Mouse (Mus musculus) lung, embryonic 15.5 days (tissue): Measurements from ENCODE around the gene Maz. TPM values are rescaled to one million over a fixed set of nuclear protein-coding genes. Genes with fewer than 3 reads are reported as not detected.

Experiments used
- ATAC-seq: fragments of 200-750 bp; cut with Nextera tagmentation; 2 replicates; pipeline ENCODE4 v1.8.0; 2017; ENCODE audit warnings: moderate number of reproducible peaks, borderline replicate concordance; ENCODE audit not compliant: low FRiP score, low TSS enrichment; ENCODE audit errors: extremely low read depth
- H3K27ac ChIP-seq: fragments of 300-500 bp; sonication (generic); 2 replicates; pipeline ENCODE4 v1.5.1; 2015; ENCODE audit warnings: moderate library complexity, mild to moderate bottlenecking, inconsistent platforms
- H3K27me3 ChIP-seq: fragments of 300-500 bp; sonication (generic); 2 replicates; pipeline ENCODE4 v1.6.1; 2015; ENCODE audit warnings: inconsistent platforms
- H3K36me3 ChIP-seq: fragments of 300-500 bp; sonication (generic); 2 replicates; pipeline ENCODE4 v1.6.1; 2015; ENCODE audit warnings: inconsistent platforms
- H3K4me1 ChIP-seq: fragments of 300-500 bp; sonication (generic); 2 replicates; pipeline ENCODE4 v1.6.1; 2015; ENCODE audit warnings: inconsistent platforms
- H3K4me2 ChIP-seq: fragments of 300-500 bp; sonication (generic); 2 replicates; pipeline ENCODE4 v1.6.1; 2015; ENCODE audit warnings: inconsistent platforms, mild to moderate bottlenecking, moderate library complexity
- H3K4me3 ChIP-seq: fragments of 300-500 bp; sonication (generic); 2 replicates; pipeline ENCODE4 v1.5.1; 2015; ENCODE audit warnings: mild to moderate bottlenecking, inconsistent platforms
- H3K9ac ChIP-seq: fragments of 300-500 bp; sonication (generic); 2 replicates; pipeline ENCODE4 v1.6.1; 2015; ENCODE audit warnings: inconsistent platforms
- H3K9me3 ChIP-seq: fragments of 300-500 bp; sonication (generic); 2 replicates; pipeline ENCODE4 v1.6.1; 2016; ENCODE audit warnings: inconsistent platforms
- WGBS: fragments of 180-500 bp; shearing (Covaris S2); methylation state at CpG from one replicate; pipeline ENCODE4 v1.1.7; 2015; 5-methylcytosine and 5-hydroxymethylcytosine counted together
- polyA plus RNA-seq: library from polyadenylated mRNA; unstranded; fragments of >200 nt; fragmentation: Nextera tagmentation; extraction: Ambion mirVana; gene quantifications from 2 replicates; pipeline ENCODE4 v1.2.1, GENCODE M21; 2015

Gene Maz
- polyA plus RNA-seq, 1 experiment from 2014 or later = 73.0 TPM

- Histone ChIP-seq H3K36me3 (no peaks in the 10 kb centered on the region), H3K4me2 (no peak overlapping the region), H3K9ac (no peak overlapping the region), H3K9me3 (no peaks in the 10 kb centered on the region), H3K4me3 (no peak overlapping the region), H3K27me3 (no peaks in the 10 kb centered on the region), H3K27ac (no peak overlapping the region), H3K4me1 (no peaks in the 10 kb centered on the region)
- no peak for ATAC-seq
- WGBS = 56% methylated on average over 8 of the region's 8 CpGs
These were observed 38.0 kb downstream of the Maz start for GRCm38 (mm10) chr7:126988816-126989215.

DNA sequence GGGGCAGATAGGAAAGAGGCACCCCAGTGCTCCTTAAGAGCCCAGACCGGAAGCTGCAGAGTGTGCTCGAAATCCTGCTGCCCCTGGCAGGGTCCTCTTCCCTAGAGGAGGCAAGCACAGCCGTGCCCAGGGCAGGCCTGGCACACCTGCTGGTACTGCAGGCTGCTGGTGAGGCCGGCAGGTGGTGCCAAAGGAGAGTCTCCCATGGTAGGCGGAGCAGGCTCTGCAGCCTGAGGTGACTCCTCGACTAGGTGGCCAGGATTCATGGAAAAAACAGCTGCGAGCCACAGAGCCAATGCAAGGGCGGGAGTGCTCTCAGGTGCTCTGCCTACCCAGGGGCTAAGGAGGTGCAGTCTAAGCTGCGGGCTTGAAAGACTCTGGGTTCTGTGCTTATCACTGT, 40.5 kb downstream of the Maz start:
- no peak for ATAC-seq

GRCm38 (mm10) chr7:126984667-126985444, 42.0 kb downstream of the Maz start:
- H3K4me1 ChIP-seq = no peaks in the 10 kb centered on the region
- no peaks in the 10 kb centered on the region for H3K9me3 ChIP-seq
- H3K4me2 ChIP-seq = no peak overlapping the region
- H3K27ac ChIP-seq = no peak overlapping the region
- peaks cover 8% of the 10 kb centered on the region; the same call in 1 of the 2 replicates for H3K36me3 ChIP-seq
- no peak overlapping the region for H3K9ac ChIP-seq
- H3K27me3 ChIP-seq = no peaks in the 10 kb centered on the region
- H3K4me3 ChIP-seq = no peak overlapping the region
- ATAC-seq = no peak
- WGBS = 34% methylated on average over 10 of the region's 10 CpGs

More for the DNA sequence above, 40.5 kb downstream of the Maz start:
- WGBS = 31% methylated on average over 9 of the region's 9 CpGs
- Histone ChIP-seq H3K4me1 (no peaks in the 10 kb centered on the region), H3K4me3 (no peak overlapping the region), H3K36me3 (no peaks in the 10 kb centered on the region), H3K9ac (no peak overlapping the region), H3K4me2 (no peak overlapping the region), H3K27me3 (no peaks in the 10 kb centered on the region), H3K27ac (no peak overlapping the region), H3K9me3 (no peaks in the 10 kb centered on the region)

- no peak overlapping the region for H3K4me2 ChIP-seq
- no peak for ATAC-seq
These were observed 43.7 kb downstream of the Maz start for GRCm38 (mm10) chr7:126983113-126983512.

DNA sequence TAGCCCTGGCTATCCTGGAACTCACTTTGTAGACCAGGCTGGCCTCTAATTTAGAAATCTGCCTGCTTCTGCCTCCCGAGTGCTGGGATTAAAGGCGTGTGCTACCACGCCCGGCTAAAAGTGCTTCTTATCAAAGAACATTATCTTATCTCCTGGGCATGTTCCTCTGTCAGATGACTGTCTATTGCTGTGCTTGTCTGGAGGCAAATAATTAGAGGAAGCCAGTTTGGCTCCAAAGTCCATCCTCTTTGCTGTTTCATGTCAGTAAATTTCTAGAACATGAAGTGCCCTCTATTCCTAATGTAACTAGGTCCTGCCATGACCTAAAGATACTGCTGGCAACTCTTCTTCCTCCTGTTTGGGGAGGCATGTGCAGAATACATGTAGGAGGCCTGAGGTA, 44.8 kb downstream of the Maz start:
- Histone ChIP-seq H3K27ac (no peak overlapping the region), H3K4me1 (peaks cover 7% of the 10 kb centered on the region), H3K9me3 (no peaks in the 10 kb centered on the region), H3K4me2 (no peak overlapping the region), H3K27me3 (no peaks in the 10 kb centered on the region), H3K9ac (no peak overlapping the region), H3K36me3 (peaks cover 26% of the 10 kb centered on the region; the same call in 1 of the 2 replicates), H3K4me3 (no peak overlapping the region)
- WGBS = 81% methylated on average over 4 of the region's 4 CpGs
- no peak for ATAC-seq

More at GRCm38 (mm10) chr7:126983113-126983512, 43.7 kb downstream of the Maz start:
- 69% methylated on average over 7 of the region's 7 CpGs for WGBS
- H3K4me1 ChIP-seq = no peaks in the 10 kb centered on the region
- no peak overlapping the region for H3K27ac ChIP-seq
- H3K4me3 ChIP-seq = no peak overlapping the region
- H3K9me3 ChIP-seq = no peaks in the 10 kb centered on the region
- H3K9ac ChIP-seq = no peak overlapping the region
- peaks cover 26% of the 10 kb centered on the region; the same call in 1 of the 2 replicates for H3K36me3 ChIP-seq
- H3K27me3 ChIP-seq = no peaks in the 10 kb centered on the region

DNA sequence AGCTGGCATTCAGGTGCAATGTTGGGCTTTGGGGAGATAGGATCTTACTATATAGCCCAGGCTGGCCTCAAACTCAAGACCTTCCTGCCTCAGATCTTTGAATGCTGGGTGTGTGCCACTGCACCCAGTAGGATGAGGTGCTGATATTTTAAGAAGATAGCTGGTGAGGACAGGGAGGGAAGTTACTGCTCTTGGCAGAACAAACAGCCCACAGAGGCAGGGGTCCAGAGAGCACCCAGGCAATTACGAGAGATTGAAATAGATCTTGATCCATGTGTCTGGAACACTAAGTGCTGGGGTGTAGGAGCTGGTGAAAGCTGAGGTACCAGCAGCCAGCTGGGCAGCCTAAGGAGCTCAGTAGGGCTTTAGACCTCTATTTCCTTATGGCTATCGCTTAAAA, 45.2 kb downstream of the Maz start:
- Histone ChIP-seq H3K4me2 (no peak overlapping the region), H3K27me3 (no peaks in the 10 kb centered on the region), H3K36me3 (peaks cover 26% of the 10 kb centered on the region; the same call in 1 of the 2 replicates), H3K27ac (no peak overlapping the region), H3K4me3 (no peak overlapping the region), H3K9me3 (no peaks in the 10 kb centered on the region), H3K9ac (no peak overlapping the region), H3K4me1 (peaks cover 10% of the 10 kb centered on the region)
- no peak for ATAC-seq
- 79% methylated on average over 2 of the region's 2 CpGs for WGBS

GRCm38 (mm10) chr7:126978841-126979240, 48.0 kb downstream of the Maz start:
- no peak for ATAC-seq
- H3K4me2 ChIP-seq = no peak overlapping the region
- H3K27me3 ChIP-seq = no peaks in the 10 kb centered on the region
- no peak overlapping the region for H3K4me3 ChIP-seq
- H3K27ac ChIP-seq = no peak overlapping the region
- peaks cover 26% of the 10 kb centered on the region; the same call in 1 of the 2 replicates for H3K36me3 ChIP-seq
- no peak overlapping the region for H3K9ac ChIP-seq
- WGBS = 84% methylated on average over 6 of the region's 6 CpGs
- H3K4me1 ChIP-seq = peaks cover 17% of the 10 kb centered on the region
- H3K9me3 ChIP-seq = no peaks in the 10 kb centered on the region

GRCm38 (mm10) chr7:126976878-126977459, 49.9 kb downstream of the Maz start:
- Histone ChIP-seq H3K36me3 (peaks cover 26% of the 10 kb centered on the region; the same call in 1 of the 2 replicates), H3K27me3 (no peaks in the 10 kb centered on the region), H3K9ac (peak overlapping the region; percentile 99), H3K27ac (peak overlapping the region; percentile 95), H3K4me2 (peak overlapping the region; percentile 71), H3K4me1 (peaks cover 17% of the 10 kb centered on the region), H3K4me3 (peak overlapping the region; percentile 91), H3K9me3 (no peaks in the 10 kb centered on the region)
- WGBS = 23% methylated on average over 14 of the region's 14 CpGs
- ATAC-seq = no peak

DNA sequence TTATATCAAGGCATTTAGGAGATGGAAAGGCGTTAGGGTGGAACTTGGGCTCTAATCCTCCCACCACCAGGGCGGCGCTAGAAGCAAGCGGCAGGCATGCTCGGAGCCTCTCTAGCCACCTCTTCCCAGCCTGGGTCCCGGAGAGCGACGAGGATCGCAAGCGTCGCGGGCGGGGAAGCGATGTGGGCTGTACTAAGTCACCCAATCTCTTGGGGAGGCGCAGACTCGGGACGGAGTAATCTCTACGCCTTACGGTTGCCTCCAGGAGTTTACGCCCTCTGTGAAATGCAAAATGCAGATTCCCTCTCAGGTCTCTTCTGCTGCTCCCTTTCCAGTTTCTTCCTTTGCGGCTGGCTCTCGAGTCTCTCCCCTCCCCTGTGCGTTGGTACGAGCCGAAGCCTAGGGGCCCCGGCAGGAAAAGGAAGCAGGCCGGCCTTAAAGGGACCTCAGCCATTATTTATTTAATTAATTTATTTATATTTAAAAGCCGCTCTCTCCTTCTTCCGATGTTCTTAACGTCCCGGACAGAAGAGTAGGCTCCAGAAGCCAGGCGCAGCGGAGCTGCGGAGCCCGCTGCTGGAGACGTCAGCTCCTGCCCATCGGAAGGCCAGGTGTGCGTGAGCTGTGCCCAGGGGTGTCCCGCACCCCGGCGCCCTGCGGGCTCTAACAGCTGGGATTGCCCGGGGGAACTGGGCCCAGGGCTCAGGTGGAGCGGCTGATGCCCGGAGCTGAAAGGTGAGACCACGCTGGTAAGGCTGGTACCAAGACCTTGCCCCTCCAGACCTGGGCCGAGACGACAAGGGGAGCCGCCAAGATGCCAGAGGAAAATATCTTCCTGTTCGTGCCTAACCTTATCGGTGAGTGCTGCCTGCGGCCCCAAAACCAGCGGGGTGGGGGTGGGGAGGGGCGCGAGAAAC, 50.6 kb downstream of the Maz start, which contains the start of gene Cdiptos:
Gene Cdiptos (minus strand): TSS at position 149 of the 917 bp plus-strand sequence.
- under 1% methylated on average over 52 of the region's 55 CpGs for WGBS
- peaks cover 17% of the 10 kb centered on the region for H3K4me1 ChIP-seq
- no peaks in the 10 kb centered on the region for H3K27me3 ChIP-seq
- peaks cover 26% of the 10 kb centered on the region; the same call in 1 of the 2 replicates for H3K36me3 ChIP-seq
- peak within 1 kb of the TSS; percentile 71 for H3K4me2 ChIP-seq
- no peaks in the 10 kb centered on the region for H3K9me3 ChIP-seq
- peak; percentile 96 for ATAC-seq
- H3K9ac ChIP-seq = peak within 1 kb of the TSS; percentile 99
- peak within 1 kb of the TSS; percentile 91 for H3K4me3 ChIP-seq
- H3K27ac ChIP-seq = peak within 1 kb of the TSS; percentile 95

DNA sequence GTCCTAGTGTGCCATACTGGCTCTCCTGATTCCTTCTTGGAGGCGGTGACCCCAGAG, 51.1 kb downstream of the Maz start, which contains the start of gene Cdipt:
Gene Cdipt (plus strand): TSS at position 22 of the 57 bp plus-strand sequence.
- WGBS = 0% methylated on average over 1 of the region's 1 CpGs
- H3K4me2 ChIP-seq = peak within 1 kb of the TSS; percentile 71
- no peak for ATAC-seq
- H3K9me3 ChIP-seq = no peaks in the 10 kb centered on the region
- H3K9ac ChIP-seq = peak within 1 kb of the TSS; percentile 99
- H3K4me3 ChIP-seq = peak within 1 kb of the TSS; percentile 91
- peaks cover 17% of the 10 kb centered on the region for H3K4me1 ChIP-seq
- H3K27me3 ChIP-seq = no peaks in the 10 kb centered on the region
- H3K36me3 ChIP-seq = peaks cover 26% of the 10 kb centered on the region; the same call in 1 of the 2 replicates
- H3K27ac ChIP-seq = peak within 1 kb of the TSS; percentile 95

- Histone ChIP-seq H3K27ac (peak overlapping the region; percentile 27; the same call in 1 of the 2 replicates), H3K9ac (peak overlapping the region; percentile 99; the same call in 1 of the 2 replicates), H3K4me1 (peaks cover 17% of the 10 kb centered on the region), H3K4me3 (peak overlapping the region; percentile 91), H3K4me2 (peak overlapping the region; percentile 71), H3K9me3 (no peaks in the 10 kb centered on the region), H3K36me3 (peaks cover 24% of the 10 kb centered on the region; the same call in 1 of the 2 replicates), H3K27me3 (no peaks in the 10 kb centered on the region)
- no peak for ATAC-seq
- 11% methylated on average over 8 of the region's 8 CpGs for WGBS
These were observed 51.3 kb downstream of the Maz start for GRCm38 (mm10) chr7:126975493-126975892.
